Mouse (Mus musculus): ENCODE measurements around the gene Abca17.

Gene Abca17

GRCm38 (mm10) chr17:24227941-24228340 is 122.9 kb downstream of the Abca17 start:
- no peak for DNase-seq

- DNase-seq = no peak
Measured at GRCm38 (mm10) chr17:24226721-24227120, 124.1 kb downstream of the Abca17 start.

- no peak for DNase-seq
Measured at GRCm38 (mm10) chr17:24225851-24226250, 125.0 kb downstream of the Abca17 start.

GRCm38 (mm10) chr17:24224741-24225140 is 126.1 kb downstream of the Abca17 start:
- no peak for DNase-seq

GRCm38 (mm10) chr17:24223513-24223912 is 127.4 kb downstream of the Abca17 start:
- no peak for DNase-seq

GRCm38 (mm10) chr17:24222653-24223052 is 128.2 kb downstream of the Abca17 start:
- no peak for DNase-seq

GRCm38 (mm10) chr17:24220435-24221411 is 130.1 kb downstream of the Abca17 start, which contains the start of gene Tedc2:
Gene Tedc2, minus strand, starts transcription at chr17:24220851.
- peak; percentile 95 for DNase-seq

GRCm38 (mm10) chr17:24216836-24217235 is 134.0 kb downstream of the Abca17 start:
- DNase-seq = no peak

Measured in right cerebral cortex, adult 18-20 months (tissue).